Mouse (Mus musculus) spleen, postnatal 14 days (tissue): ENCODE data around the gene Ttc34.

Experiments used
- DNase-seq, 2 experiments: peaks; one replicate each; pipeline ENCODE4 v3.0.0; 2021 to 2022; ENCODE audit warnings: low spot score in 2 of 2

The Ttc34 gene

DNA sequence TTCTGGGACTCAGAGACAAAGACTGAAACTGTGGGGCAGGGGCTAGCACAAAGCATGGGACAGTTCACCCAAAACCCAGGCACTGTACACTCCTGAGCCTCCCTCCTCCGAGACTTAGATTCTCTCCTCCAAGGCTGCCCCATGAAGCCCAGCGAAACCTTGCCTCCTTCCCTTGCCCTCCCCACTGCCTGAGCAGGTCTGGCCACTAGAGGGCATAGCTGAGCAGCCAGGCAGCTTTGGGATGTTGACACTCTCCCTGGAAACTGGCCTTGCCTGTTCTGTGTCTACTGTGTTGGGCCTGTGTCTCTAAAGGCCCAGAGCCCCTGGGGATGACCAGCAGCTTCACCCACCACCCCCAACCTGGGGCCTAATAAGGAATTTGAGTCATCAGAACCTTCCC, at the start of gene Ttc34:
Gene Ttc34 (plus strand): TSS at position 290 of the 400 bp plus-strand sequence.
- DNase-seq: peak; percentile 25 to 57

DNA sequence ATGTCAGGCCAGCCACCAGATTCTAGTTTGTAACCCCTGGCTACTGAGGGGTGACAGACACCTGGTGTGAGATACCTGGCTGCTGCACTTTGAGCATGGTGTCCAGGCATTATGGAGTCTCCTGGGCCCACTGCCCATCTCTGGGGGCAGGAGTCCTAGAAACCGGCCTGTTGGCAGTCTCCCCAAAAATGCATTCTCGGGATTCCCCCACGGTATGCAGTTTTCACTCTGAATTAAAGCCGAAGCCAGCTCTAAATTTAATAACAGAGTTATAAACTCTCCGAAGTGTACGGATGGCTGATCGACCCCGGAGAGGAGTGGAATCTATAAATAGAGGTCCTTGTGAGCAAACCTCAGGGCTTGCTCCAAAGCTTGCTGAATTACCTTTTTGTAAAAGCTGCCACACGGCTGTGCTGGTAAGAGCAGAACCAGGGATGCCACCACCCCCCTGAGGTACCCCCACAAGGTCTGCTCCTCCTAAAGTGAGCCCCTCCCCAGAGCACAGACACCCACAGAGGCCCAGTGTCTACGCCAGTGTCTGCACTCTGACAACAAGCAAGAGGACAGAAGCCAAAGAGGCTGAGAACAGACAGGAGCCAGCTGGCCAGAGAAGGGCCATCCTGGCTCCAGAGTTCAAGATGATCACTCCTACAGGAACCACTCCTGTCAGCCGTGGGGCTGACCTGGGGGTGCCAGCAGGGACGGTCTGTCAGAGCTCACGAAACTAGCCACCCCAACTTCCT, 49.1 kb upstream of the Ttc34 start:
- DNase-seq: no peak

DNA sequence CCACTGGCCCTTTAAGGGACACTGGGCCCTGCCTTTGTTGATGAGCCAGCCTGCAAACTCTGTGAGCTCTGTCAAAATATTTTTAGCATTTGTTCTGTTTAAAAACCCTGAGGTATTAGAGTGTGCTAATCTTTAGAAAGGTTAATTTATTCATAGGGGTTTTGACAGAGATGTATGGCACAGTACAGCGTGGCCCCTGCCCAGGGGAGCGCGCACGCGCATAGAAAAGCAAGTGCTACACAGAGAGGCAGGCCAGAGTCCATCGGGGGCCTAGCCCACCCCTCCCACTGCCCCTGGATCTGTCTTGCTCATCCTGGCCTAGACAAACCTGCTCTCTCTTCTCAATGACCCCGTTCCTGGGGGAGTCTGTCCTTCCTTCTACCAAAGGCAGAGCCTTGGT, 45.4 kb upstream of the Ttc34 start:
- DNase-seq: no peak

DNA sequence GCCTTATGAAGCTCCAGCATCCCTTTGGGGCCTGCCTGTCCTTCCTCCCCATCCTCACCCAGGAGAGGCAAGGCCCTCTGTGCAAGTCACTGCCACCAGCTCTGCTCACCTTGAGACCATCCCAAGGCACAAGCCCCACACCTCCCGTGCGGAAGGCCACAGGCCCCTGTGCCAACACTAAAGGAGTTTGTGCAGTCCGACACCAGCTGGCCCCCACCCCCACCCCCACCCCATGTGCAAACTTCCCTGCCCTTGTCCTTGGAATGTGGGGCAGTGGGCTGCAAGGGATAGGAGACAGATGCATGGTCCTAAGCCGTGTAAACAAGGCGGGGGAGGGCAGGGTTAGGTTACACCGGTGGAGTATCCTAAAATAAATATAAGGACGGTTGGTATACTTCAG, 43.8 kb upstream of the Ttc34 start:
- DNase-seq: no peak

DNA sequence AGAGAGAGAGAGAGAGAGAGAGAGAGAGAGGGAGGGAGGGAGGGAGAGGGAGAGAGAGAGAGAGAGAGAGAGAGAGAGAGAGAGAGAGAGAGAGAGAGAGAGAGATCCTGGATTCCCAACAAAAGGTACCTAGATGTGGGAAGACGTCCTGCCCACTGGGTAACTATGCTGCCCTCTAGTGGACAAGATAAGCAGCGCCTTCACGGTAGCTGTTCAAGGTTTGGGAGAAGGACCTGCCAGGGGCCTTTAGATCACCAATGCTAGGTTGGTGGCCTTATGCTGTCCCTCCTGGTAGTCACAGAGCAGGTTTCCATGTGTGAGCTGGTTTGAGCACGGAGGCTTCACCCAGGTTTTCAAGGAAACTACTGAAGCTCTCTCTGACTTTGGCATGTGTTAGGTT, 39.4 kb upstream of the Ttc34 start:
- peak in 1 of 2 experiments; percentile 31 for DNase-seq

DNA sequence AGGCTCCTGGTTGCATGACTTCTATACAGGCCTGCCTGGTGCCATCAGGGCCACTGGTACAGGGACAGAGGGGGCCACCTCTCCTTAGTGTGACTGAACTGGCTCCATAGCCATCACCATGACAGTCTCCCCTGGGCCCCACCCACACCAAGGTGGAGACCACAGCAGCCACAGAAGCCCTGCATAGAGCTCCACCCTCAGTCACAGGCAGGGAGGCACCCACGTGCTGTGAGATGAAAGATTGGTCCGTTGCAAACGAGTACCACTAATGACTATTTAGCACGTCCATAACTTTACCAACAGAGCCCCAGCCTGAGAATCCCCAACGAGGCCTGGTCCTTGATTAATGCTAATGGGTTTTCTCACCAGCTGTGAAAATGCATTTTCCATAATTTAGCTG, 36.7 kb upstream of the Ttc34 start:
- DNase-seq: no peak

DNA sequence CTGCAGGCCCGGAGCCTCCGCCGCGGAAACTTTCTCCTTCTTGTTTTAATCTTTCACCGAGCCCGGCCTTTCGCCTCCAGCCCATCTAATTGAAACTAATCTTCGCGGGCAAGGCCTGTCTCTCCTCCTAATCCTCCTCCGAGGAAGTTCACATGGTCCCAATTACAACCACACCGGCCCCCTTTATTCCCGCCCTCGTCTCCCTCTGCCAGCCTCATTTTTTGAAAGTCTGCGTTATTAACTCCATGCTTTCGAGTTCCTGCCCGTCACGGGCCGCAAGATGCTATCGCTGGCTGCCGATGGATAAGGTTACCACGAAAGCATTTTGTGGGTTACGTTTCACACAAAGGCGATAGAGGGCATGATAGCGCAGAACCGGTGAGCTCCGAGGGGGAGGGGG, 35.0 kb upstream of the Ttc34 start:
- DNase-seq: no peak

DNA sequence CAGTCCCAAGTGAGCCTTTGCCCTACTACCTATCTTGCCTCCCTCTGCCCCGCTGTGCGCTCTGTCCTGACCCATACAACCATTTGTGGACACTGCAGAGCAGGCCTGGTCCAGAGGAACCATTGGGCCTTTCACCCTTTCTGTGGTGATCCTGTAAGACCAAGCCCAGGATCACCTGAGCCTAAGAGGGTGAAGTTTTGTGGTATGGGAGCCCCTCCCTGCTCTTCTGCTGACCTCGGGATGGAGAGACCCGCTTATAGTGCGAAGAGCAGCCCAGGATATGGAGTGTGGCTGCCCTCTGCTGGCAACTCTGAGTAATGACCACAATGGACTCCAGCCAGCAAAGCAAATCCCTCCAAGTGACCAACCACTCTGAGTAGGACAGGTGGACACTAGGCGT, 11.6 kb upstream of the Ttc34 start:
- DNase-seq: no peak

DNA sequence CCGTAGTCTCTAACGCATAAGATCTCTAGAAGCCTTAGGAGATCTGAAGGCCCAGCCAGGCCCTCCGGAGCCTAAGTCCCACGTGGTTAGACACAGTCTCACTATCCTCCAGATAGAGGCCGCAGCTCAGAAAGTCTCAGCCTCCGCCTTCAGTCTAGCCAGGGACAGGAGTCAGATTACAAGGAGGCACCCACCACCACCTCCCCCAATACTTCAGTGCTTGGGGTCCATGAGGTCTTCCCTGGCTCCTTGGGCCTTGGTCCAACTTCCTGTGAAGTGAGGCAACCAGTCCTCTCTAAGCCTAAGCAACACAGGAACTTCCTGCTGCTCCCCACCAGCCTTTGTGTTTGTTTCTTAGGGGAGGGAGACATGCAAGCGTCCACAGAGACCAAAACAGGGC, 11.0 kb upstream of the Ttc34 start:
- no peak for DNase-seq

DNA sequence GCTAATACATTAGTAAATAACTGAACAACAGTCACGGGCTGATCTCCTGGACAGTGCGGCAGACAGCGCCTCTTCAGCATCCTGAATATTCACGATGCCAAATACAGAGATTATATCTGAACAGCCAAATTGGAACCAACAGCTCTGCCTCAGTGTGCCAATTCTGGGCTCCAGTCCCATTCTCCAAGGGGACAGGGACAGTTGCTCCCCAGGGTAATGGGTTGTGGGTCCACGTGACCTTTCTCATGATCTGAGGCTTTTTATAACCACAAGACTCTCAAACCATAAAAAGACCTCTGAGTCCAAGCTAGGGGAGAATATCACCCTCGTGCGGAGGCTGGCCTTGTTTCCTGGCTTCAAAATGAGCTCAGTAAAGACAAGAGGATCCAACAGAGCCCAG, 10.1 kb upstream of the Ttc34 start:
- DNase-seq: no peak

DNA sequence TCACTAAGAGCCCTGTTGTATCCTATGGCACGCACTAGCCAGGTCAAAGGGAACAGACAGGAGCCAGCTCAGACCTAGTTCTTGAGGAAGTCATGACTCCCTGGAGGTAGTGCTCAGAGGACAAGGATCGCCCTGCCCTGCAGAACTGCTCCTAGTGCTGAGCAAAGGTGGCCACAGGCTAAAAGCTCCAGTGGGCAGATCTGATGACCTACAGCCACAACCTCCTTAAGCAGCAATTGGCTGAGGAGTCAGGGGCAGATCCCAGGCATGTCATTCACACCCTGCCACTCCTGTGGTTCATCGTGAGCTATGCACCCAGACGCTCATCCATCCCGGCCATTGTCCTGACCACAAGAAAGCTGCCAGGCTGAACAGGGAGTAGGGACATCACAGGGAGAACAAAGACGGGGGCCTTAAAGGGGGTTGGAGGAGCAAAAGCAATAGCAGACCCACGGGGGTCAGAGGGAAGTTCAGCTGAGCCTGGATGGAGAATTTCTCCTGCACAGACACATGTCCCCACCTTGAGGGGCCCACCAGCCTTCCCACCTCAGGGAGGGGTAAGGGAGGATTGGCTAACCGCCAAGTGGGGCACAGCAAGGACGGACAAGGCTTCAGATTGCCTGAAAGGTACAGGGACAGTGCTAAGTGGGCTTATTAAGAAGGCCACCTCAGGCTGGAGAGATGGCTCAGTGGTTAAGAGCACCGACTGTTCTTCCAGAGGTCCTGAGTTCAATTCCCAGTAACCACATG, 9.2 kb upstream of the Ttc34 start:
- no peak for DNase-seq

DNA sequence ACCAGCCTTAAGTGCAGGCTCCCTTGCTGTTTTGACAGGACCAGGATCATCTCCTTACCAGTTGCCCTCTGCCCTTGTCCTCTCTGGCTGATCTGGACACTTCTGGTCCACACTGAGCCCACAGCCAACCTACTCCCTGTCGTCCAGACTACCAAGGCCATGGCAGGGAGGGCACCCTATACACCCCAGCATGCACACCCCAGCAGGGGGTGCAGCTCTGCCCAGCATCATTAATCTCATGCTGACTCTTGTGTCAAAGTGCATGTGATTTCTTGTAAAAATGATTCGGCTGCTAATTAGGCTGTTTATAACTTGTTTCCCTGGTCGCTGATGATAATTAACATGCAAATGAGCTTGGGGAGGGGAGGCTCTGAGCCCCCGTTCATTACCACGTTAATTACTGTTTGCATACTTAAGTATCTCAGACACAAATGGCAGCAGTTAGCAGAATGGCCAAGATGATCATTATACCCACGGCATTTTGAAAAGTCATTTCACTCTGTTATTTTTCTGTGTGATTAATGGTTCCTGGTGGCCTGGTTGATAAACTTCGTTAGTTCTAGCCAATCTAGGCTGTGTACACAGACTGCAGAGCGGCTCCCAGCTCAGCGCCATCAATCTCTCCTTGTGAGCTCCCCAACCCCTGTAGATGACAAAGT, 5.2 kb upstream of the Ttc34 start:
- DNase-seq: no peak

DNA sequence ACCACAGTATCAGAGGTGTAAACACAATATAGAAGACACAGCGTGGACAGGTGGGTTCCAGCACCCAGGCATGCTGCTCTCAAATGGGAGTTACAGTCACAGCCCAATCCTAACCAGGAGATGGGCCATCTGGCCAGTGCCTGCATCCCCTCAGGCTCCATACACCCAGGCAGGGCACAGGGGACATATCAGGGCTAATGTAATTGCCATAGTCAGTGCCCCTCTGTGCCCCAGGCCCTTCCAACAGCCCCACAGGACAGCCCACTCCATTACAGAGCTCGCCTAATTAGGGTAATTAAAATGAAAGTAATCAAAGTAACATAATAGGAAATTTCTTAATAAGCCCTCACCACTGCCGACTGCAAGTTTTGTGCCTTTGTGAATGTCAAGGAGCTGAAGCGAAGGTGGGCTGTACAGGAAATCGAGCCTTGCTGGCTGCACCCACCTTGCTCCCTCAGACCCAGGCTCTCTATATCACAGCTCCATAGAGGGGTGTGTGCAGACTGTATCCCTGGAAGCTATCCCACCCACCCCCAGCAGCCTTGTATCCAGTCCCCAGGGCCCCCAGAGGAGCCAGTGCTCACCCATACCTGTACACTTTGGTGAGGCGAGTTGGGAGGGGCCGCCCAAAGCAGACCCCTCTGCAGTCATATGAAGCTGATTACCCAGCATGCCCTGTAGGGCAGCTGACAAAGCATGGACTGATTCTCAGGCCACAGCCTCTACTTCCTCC, 910 bp upstream of the Ttc34 start:
- DNase-seq: no peak

DNA sequence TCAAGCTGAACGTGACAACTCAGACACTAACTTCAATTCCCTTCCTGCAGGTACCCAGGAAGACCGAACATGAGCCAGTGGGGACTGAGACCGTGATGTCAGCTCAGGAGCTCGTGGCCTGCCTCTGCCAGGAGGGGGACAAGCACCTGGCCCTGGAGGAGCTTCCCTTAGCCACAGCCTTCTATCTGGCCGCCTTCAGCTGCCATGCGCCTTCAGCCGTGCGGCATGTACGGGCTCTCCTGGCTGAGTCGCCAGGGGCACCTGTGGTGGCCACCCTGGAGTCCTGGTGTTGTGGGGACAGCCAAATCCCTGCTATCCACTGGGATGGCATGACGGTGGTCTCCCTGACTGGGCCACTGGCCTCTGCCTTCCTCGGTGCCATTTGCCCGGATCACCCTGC, 1.5 kb downstream of the Ttc34 start:
- DNase-seq: no peak

DNA sequence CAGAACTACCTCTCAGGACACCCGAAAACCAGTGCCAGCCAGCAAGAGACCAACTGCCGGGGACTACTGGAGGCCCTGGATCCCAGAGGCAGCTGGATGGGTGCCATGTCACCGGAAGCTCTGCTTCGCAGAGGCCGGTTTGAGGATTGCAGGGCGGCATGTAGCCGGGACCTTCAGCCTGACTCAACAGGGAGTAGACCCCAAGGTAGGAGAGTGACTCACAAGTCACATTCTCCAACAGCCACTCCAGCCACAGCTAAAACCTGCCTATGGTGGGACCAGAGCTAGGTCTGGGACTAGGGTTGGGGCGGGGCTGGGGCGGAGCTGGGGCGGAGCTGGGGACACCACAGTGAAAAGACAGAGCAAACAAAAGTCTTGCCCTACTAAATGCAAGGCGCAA, 2.1 kb downstream of the Ttc34 start:
- DNase-seq: no peak

DNA sequence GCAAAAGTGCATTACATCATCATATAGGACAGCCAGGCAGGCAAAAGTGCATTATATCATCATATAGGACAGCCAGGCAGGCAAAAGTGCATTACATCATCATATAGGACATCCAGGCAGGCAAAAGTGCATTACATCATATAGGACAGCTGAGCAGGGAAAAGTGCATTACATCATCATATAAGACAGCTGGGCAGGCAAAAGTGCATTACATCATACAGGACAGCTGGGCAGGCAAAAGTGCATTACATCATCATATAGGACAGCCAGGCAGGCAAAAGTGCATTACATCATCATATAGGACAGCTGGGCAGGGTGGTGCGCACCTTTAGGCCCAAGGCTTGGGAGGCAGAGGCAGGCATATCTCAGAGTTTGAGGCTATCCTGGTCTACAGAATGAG, 15.4 kb downstream of the Ttc34 start:
- DNase-seq: no peak

DNA sequence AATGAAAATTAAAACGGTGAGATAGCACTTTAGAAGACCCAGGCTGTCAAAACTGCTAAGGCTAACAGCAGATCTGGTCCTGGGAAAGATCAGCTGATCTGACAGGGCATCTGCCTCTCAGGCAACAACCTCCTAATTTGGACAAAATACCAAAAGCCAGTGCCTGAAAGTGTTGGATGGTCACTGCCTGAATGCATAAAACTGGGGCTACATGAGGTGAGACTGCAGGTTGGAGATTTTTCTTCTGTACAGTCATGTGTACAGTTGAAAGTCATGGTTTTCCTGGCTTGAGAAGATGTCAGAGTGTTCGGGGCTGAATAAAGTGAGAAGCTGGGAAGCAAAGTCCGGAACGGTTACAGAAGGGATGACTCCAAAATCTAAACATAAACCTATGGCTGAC, 16.6 kb downstream of the Ttc34 start:
- no peak for DNase-seq

DNA sequence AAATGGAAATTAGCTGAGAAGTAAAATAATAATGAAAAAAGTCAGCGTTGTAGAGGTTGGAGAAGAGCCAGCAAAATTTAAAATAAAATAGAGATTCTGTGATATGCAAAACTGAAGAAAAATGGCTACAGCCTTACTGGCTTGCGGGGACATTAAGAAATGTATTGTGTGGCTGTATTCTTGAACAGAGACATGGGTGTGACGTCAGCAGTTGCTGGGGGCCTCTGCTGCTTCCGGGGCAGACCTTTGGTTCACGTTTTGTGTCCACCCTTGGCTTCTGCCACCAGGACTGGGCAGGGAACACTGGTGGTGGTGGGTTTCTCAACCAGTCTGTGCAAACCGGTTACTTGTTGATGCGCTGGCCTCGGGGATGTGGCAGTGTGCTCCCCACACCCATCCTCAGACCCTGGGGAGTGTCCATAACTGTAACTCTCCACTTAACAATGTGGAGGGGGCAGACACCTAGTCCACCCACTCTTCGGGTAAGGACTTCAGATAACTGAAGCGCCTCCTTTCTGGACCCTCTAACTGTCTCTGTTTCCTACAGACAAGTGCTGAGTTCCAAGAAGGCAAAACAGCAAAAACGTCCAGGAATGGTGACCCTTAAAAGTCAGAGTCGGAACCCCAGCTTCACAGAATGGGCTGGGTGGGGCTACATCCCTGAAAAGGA, 17.6 kb downstream of the Ttc34 start:
- DNase-seq: no peak

DNA sequence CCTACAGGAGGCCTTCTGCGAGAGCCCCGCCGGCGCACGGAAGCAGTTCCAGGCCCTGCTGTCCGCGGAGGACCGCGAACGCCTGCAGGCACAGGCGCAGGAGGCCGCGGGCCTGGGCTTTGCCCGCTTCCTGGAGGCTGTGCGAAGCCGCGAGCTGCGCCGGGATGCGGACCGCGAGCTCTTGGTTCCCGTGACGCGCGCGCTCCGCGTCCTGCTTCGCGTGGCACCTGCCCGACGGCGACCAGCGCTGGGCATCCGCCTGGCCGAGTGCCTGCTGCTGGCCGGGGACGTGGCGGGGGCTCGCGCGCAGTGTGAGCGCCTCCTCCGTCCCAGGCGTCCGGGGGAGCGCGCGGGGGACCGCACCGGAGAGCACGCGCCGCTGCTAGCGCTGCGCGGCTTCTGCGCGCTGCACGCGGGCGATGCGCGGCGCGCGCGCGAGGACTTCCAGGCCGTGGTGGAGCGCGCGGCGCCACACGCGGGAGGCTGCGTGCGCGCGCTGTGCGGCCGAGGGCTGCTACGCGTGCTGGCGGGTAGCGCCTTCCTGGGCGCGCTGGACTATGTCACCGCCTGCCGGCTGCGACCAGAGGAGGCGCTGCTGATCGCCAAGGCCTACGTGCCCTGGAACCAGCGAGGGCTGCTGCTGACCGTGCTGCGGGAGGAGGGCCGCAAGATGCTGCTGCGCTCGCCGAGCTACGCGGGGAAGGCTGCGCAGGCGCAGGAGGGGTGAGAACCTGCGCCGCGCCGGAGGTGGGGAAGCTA, 18.6 kb downstream of the Ttc34 start:
- peak in 1 of 2 experiments; percentile 25 for DNase-seq

DNA sequence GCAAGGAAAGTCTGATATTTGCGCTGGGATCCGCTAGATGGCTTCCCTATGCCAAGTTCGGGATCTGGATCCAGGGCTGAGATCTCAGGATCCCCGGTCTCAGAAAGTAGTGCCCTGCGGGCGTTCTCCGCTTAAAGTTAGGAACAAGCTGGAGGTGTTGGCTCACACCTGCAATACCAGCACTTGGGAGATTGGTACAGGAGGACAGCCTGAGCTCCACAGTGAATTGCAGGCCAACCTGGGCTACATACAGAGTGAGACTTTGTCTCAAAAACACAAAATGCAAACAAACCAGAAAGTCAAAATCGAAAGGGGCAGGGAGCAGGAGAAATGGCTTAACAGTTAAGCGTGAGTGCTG, 19.2 kb downstream of the Ttc34 start:
- no peak for DNase-seq

DNA sequence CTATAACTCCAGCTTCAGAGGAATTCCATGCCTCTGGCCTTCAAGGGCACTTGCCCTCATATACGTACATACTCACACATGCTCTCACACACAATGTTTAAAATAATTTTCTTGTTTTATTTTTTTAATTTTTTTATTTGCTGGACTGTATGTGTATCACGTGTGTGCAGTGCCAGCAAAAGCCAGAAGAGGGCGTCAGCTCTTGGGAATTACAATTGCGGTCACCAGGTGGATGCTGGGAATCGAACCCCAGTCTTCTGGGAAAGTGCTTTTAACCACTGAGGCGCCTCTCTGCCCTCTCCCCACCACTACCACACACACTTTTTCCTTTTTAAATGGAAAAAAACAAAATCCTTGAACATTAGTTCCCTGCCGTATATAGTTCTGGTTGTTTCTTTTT, 19.6 kb downstream of the Ttc34 start:
- DNase-seq: no peak
